Mouse (Mus musculus) lung, postnatal 0 days (tissue): ENCODE data around the gene Osgin1.

Experiments used
- CTCF ChIP-seq: IDR thresholded peaks from 2 replicates; pipeline ENCODE4 v1.5.1; 2016; ENCODE audit warnings: antibody characterized with exemption, mild to moderate bottlenecking
- EP300 ChIP-seq: IDR thresholded peaks from 2 replicates; pipeline ENCODE4 v1.6.1; 2016; ENCODE audit warnings: antibody characterized with exemption, mild to moderate bottlenecking, control low read depth

- TF ChIP-seq CTCF: no peak
- no peak for TF ChIP-seq EP300
Measured at GRCm38 (mm10) chr8:119439893-119440249, 5.9 kb downstream of the Osgin1 start.
